Mouse (Mus musculus) kidney, adult 2 months (tissue): ENCODE measurements at regions not wholly inside any gene's neighbourhood (a gene's known extent, or its start where the extent isn't known, plus 50 kb on each side); places are given as distances from the start of the nearest gene placed in this dataset.

Experiments
- CTCF ChIP-seq: fragments of 200-500 bp; conservative IDR thresholded peaks from 2 replicates; pipeline ENCODE4 v1.5.1; 2011; ENCODE audit warnings: low read depth, mild to moderate bottlenecking, control low read depth, low read length, moderate library complexity, mixed read lengths; ENCODE audit not compliant: insufficient read depth, insufficient read length
- POLR2A ChIP-seq: fragments of 200-500 bp; IDR thresholded peaks from one replicate; pipeline ENCODE4 v1.6.1; 2011; ENCODE audit warnings: low read depth, low read length, control low read depth

DNA sequence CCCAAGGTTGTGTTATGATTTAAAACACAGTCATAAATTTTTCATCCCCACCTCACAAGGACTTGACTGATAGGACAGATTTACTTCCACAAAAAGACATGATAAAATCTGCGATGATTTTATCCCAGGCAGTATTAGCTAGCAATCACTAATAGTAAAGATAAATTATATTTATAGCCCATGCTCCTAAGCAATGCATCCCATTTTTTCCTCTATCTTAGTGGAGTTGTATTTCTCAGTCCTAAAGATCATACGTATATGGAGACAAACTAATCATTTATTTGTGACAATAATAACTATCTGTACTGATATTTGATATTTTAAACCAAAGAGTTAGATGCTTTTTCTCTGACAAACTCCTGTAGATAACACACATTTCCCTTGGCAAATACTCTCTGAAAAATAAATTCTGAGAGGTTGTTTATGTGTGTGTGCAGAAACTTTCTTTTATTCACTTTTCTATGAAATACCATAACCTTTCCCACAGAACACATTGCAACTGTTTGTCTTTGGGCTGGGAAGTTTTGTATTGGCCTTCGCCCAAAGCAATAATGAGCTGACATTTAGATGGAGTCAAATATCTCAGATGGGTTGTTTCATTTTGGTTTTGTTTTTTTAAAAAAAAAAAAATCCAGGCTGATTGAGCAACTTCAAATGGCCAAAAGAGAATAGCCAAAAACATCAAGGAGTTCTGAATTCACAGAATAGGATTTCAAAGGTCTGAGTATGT is 355.5 kb upstream of the Lmcd1 start:
- no peak for TF ChIP-seq CTCF
- no peak for TF ChIP-seq POLR2A
